ENCODE assay signal across 11 mouse cellular contexts in genomic region chr3:122430780-122431497, GRCm38 (mm10).
DNase-seq lines count a peak whose midpoint lies in the region; ATAC-seq lines count a peak whose summit lies in the region.
"Had no signal": no experiment of that assay in that cellular context is flagged by ENCODE, and none has a peak within 500 bp of the region (broad histone marks: within the 10 kb centered on the region; RNA-seq: fewer than 3 reads in every experiment).

No protein-coding gene starts in this region.

- H3K27ac ChIP-seq in embryonic facial prominence, embryonic 14.5 days (replicated peaks; ENCODE audit: low read depth, low read length): no peak overlapping the region; the same call in 1 of the 2 replicates
- no peak overlapping the region for H3K27ac ChIP-seq in embryonic facial prominence, embryonic 10.5 days (replicated peaks)
- no peak overlapping the region for H3K27ac ChIP-seq in forebrain, embryonic 10.5 days

- no peaks in the 10 kb centered on the region for H3K36me3 ChIP-seq in embryonic facial prominence, embryonic 14.5 days (ENCODE audit: control insufficient read depth, insufficient read depth, low read length)
- peaks cover 12% of the 10 kb centered on the region; the same call in 1 of the 2 replicates for H3K36me3 ChIP-seq in embryonic facial prominence, embryonic 10.5 days (replicated peaks)
- H3K36me3 ChIP-seq in forebrain, embryonic 10.5 days (replicated peaks): peaks cover 46% of the 10 kb centered on the region

- peak; percentile 37; the same call in 1 of the 2 replicates for ATAC-seq in embryonic facial prominence, embryonic 14.5 days (ENCODE audit: low read depth)
- ATAC-seq: inflammation-experienced regulatory T-cells, adult 6 months had no signal

- H3K9me3 ChIP-seq in embryonic facial prominence, embryonic 14.5 days (ENCODE audit: control insufficient read depth, low read length): no peaks in the 10 kb centered on the region
- no peaks in the 10 kb centered on the region for H3K9me3 ChIP-seq in embryonic facial prominence, embryonic 10.5 days
- H3K9me3 ChIP-seq in forebrain, embryonic 10.5 days: no peaks in the 10 kb centered on the region

- DNase-seq in embryonic facial prominence, embryonic 14.5 days (ENCODE audit: low spot score): peak; percentile 66
- no peak for DNase-seq in embryonic facial prominence, embryonic 10.5 days (ENCODE audit: low spot score)
- DNase-seq in urinary bladder, postnatal 14 days (ENCODE audit: low spot score): peak; percentile 16
- DNase-seq in urinary bladder, postnatal 10 days (ENCODE audit: low spot score): no peak
- DNase-seq in kidney, postnatal 14 days: peak; percentile 84
- DNase-seq in embryo, embryonic 9.5 days (ENCODE audit: extremely low spot score): no peak
- no peak for DNase-seq in layer of hippocampus, postnatal 25 days (ENCODE audit: extremely low spot score in 1 of 2, low spot score in 1 of 2)
- no peak for DNase-seq in forebrain, embryonic 10.5 days (ENCODE audit: extremely low spot score, low spot score)
- DNase-seq: spleen, adult 18-20 months had no signal

- no peak overlapping the region for H3K4me3 ChIP-seq in embryonic facial prominence, embryonic 14.5 days (ENCODE audit: low read depth, low read length)
- H3K4me3 ChIP-seq in embryonic facial prominence, embryonic 10.5 days: no peak overlapping the region
- H3K4me3 ChIP-seq in forebrain, embryonic 10.5 days: no peak overlapping the region

- WGBS in embryonic facial prominence, embryonic 14.5 days: 61% methylated on average over 7 of the region's 7 CpGs
- WGBS in embryonic facial prominence, embryonic 10.5 days: 75% methylated on average over 7 of the region's 7 CpGs
- 80% methylated on average over 7 of the region's 7 CpGs for WGBS in forebrain, embryonic 10.5 days

- H3K27me3 ChIP-seq in embryonic facial prominence, embryonic 14.5 days (replicated peaks; ENCODE audit: control insufficient read depth, insufficient read depth, low read length): no peaks in the 10 kb centered on the region
- H3K27me3 ChIP-seq in embryonic facial prominence, embryonic 10.5 days (replicated peaks; ENCODE audit: low read depth, poor library complexity, severe bottlenecking): no peaks in the 10 kb centered on the region; the same call in 1 of the 2 replicates
- no peaks in the 10 kb centered on the region for H3K27me3 ChIP-seq in forebrain, embryonic 10.5 days (ENCODE audit: poor library complexity, severe bottlenecking)

- no peak overlapping the region for H3K4me2 ChIP-seq in embryonic facial prominence, embryonic 14.5 days (ENCODE audit: low read depth, low read length)
- H3K4me2 ChIP-seq: liver, embryonic 11.5 days had no signal

- no peak overlapping the region for H3K9ac ChIP-seq in embryonic facial prominence, embryonic 14.5 days (ENCODE audit: low read depth, low read length)

- H3K4me1 ChIP-seq in embryonic facial prominence, embryonic 14.5 days (ENCODE audit: control insufficient read depth, insufficient read depth, low read length): peaks cover 27% of the 10 kb centered on the region
- peaks cover 63% of the 10 kb centered on the region for H3K4me1 ChIP-seq in embryonic facial prominence, embryonic 10.5 days
- peaks cover 60% of the 10 kb centered on the region for H3K4me1 ChIP-seq in forebrain, embryonic 10.5 days

Comparison
In these comparisons a context has a peak if more than half of its experiments do, and no peak if none do; other contexts are left out.
1. DNase-seq: peak in embryonic facial prominence, embryonic 14.5 days (single experiment), urinary bladder, postnatal 14 days (single experiment) and kidney, postnatal 14 days (single experiment); none in embryonic facial prominence, embryonic 10.5 days (single experiment), urinary bladder, postnatal 10 days (single experiment), embryo, embryonic 9.5 days (single experiment), layer of hippocampus, postnatal 25 days (0 of 2) and forebrain, embryonic 10.5 days (single experiment).